Mouse (Mus musculus) erythroblast, embryonic 14.5 days (primary cell): ENCODE results near the gene Psme2b. TPM values are rescaled to one million over a fixed set of nuclear protein-coding genes. Genes with fewer than 3 reads are reported as not detected.

Experiments
- H3K27me3 ChIP-seq: 2 replicates; pipeline ENCODE4 v1.6.1; 2012; ENCODE audit warnings: inconsistent platforms; ENCODE audit not compliant: control insufficient read depth
- H3K36me3 ChIP-seq: 2 replicates; pipeline ENCODE4 v1.6.1; 2012; ENCODE audit warnings: mild to moderate bottlenecking, inconsistent platforms; ENCODE audit not compliant: control insufficient read depth
- H3K4me1 ChIP-seq: 2 replicates; pipeline ENCODE4 v1.6.1; 2012; ENCODE audit warnings: inconsistent platforms; ENCODE audit not compliant: control insufficient read depth
- H3K4me3 ChIP-seq: replicated peaks from 2 replicates; pipeline ENCODE3; 2012; ENCODE audit warnings: moderate library complexity, mild to moderate bottlenecking, inconsistent platforms
- H3K9me3 ChIP-seq: 2 replicates; pipeline ENCODE4 v1.6.1; 2012; ENCODE audit warnings: low read length, inconsistent platforms, mixed read lengths; ENCODE audit not compliant: control insufficient read depth
- GATA1 ChIP-seq: IDR thresholded peaks from 2 replicates; pipeline ENCODE4 v1.6.1; 2012; ENCODE audit warnings: low read length, inconsistent platforms, mixed read lengths
- TAL1 ChIP-seq: IDR thresholded peaks from 3 replicates; pipeline ENCODE4 v1.6.1; 2012; ENCODE audit warnings: low read length, inconsistent platforms, mixed read lengths
- polyA plus RNA-seq: library from polyadenylated mRNA; stranded (reverse); fragments of >175 nt; gene quantifications from 2 replicates; pipeline ENCODE4 v1.2.3, GENCODE M21; 2012

Psme2b gene
- polyA plus RNA-seq, 1 experiment, result 0.19 TPM

DNA sequence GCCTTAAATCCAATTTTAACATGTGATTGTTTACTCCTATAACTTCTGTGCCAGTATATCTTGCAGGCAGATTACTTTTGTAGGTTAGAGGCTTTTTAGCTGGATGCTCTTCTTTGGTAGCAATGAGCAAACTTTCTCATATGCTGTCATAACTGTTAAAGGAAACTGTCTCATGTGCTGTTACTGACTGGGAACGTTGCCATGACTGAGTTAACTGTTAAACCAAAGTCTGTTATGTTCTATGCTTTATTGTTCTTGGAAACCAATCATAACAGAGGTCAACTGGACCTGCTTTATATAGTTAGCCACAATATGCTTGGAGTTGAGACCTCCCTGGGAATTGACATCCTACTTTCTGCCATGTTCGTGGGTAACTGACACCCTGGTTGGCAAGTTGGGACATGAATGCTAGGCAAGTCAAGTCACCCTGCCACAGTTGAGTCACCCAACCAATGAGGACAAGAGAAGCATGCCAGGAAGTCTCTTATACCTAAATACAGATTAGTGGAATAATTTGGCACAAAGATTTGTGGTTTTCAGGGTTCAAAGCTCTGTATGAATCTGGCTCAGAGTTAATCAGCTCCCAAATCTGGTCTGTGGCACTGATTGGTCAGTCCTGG, 47.1 kb downstream of the Psme2b start:
- H3K36me3 ChIP-seq, result no peaks in the 10 kb centered on the region
- no peaks in the 10 kb centered on the region for H3K4me1 ChIP-seq
- H3K4me3 ChIP-seq, result no peak overlapping the region
- TF ChIP-seq TAL1 (no peak), GATA1 (no peak)
- H3K9me3 ChIP-seq, result no peaks in the 10 kb centered on the region
- no peaks in the 10 kb centered on the region for H3K27me3 ChIP-seq

Other genes starting within 250 kb of the Psme2b start
- gene Rack1, start 145.9 kb downstream of the Psme2b start, polyA plus RNA-seq, result 101 and 348 TPM in 2 replicates
- 2.6 and 3.9 TPM in 2 replicates for gene Trim41, start 128.8 kb downstream of the Psme2b start, polyA plus RNA-seq
- gene Trim7, start 120.0 kb downstream of the Psme2b start, polyA plus RNA-seq, result not detected in 2 replicates
- gene Gm12184, start 119.5 kb downstream of the Psme2b start, polyA plus RNA-seq, result 4.5 and 4.6 TPM in 2 replicates
- gene Irgm1, start 74.5 kb downstream of the Psme2b start, polyA plus RNA-seq, result 0.11 TPM in 1 of 2 replicates, not detected in the other
- not detected in 2 replicates for gene Gm5431, start 44.0 kb downstream of the Psme2b start, polyA plus RNA-seq
- gene Olfr56, start 32.7 kb upstream of the Psme2b start, polyA plus RNA-seq, result 0.02 TPM in 1 of 2 replicates, not detected in the other
- gene 9930111J21Rik1, start 33.2 kb upstream of the Psme2b start, polyA plus RNA-seq, result not detected in 2 replicates
- gene Gm12185, start 46.0 kb upstream of the Psme2b start, polyA plus RNA-seq, result not detected in 2 replicates
- not detected in 2 replicates for gene Tgtp1, start 48.0 kb upstream of the Psme2b start, polyA plus RNA-seq
- gene 9930111J21Rik2, start 105.1 kb upstream of the Psme2b start, polyA plus RNA-seq, result 0.02 TPM in 1 of 2 replicates, not detected in the other
- gene Tgtp2, start 118.0 kb upstream of the Psme2b start, polyA plus RNA-seq, result not detected in 2 replicates
- gene Ifi47, start 130.4 kb upstream of the Psme2b start, polyA plus RNA-seq, result not detected in 2 replicates
- gene Olfr1396, start 168.7 kb upstream of the Psme2b start, polyA plus RNA-seq, result not detected in 2 replicates
- gene Olfr1395, start 196.1 kb upstream of the Psme2b start, polyA plus RNA-seq, result not detected in 2 replicates
- not detected in 2 replicates for gene Olfr1394, start 208.2 kb upstream of the Psme2b start, polyA plus RNA-seq
- gene Btnl9, start 241.0 kb upstream of the Psme2b start, polyA plus RNA-seq, result not detected in 2 replicates